18 mouse cellular contexts compared by ENCODE assay signal in the genomic region with DNA sequence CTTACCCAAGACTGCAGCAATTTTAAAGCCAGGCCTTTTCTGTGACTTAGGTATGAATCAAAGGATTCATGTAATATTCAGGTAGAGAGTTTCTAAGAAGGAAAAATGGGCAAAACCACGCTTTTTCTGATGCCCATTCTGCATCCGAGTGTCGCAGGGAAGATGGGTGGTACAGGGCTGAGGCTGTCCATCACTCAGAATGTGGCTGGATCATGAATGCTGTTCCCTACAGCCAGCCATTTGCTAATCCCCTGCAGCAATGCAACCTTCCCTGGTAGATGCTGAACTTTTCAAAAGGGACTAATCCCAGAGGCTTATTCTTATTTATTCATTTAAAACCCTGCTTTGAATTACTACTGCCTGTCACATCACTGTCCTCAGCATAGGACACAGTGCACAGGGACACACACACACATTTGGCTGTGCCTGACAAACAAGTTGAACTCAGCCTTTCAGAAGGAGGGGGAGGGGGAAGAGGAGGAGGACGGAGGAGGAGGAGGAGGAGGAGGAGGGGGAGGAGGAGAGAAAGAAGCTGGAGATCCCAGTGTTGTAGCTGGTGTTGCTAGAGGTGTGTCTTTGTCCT. TPM values are rescaled to one million over a fixed set of nuclear protein-coding genes. Genes with fewer than 3 reads are reported as not detected.
A peak's percentile ranks its signal among the peaks of the same experiment; 100 is the strongest.
DNase-seq lines count a peak whose midpoint lies in the region; ATAC-seq lines count a peak whose summit lies in the region.
"Had no signal": no experiment of that assay in that cellular context is flagged by ENCODE, and none has a peak within 500 bp of the region (broad histone marks: within the 10 kb centered on the region; RNA-seq: fewer than 3 reads in every experiment).

No protein-coding gene starts in this region.

- WGBS in forebrain, embryonic 11.5 days = 20% methylated on average over 4 of the region's 4 CpGs
- WGBS in forebrain, embryonic 13.5 days = 14% methylated on average over 4 of the region's 4 CpGs
- 78% methylated on average over 4 of the region's 4 CpGs for WGBS in liver, embryonic 11.5 days
- 70% methylated on average over 4 of the region's 4 CpGs for WGBS in liver, embryonic 12.5 days (ENCODE audit: insufficient replicate concordance)
- 19% methylated on average over 4 of the region's 4 CpGs for WGBS in midbrain, embryonic 12.5 days

- no peak overlapping the region for H3K9ac ChIP-seq in forebrain, embryonic 11.5 days (ENCODE audit: low read length)
- H3K9ac ChIP-seq in forebrain, embryonic 13.5 days = no peak overlapping the region
- no peak overlapping the region for H3K9ac ChIP-seq in liver, embryonic 11.5 days (ENCODE audit: low read depth, low read length)
- no peak overlapping the region for H3K9ac ChIP-seq in liver, embryonic 12.5 days
- H3K9ac ChIP-seq in midbrain, embryonic 12.5 days (replicated peaks) = no peak overlapping the region
- H3K9ac ChIP-seq: embryonic facial prominence, embryonic 12.5 days; forebrain, embryonic 15.5 days; heart, embryonic 15.5 days; hindbrain, embryonic 13.5 days had no signal

- 0 out of 2 replicates have a peak, but pooled peaks cover 1% of the 10 kb centered on the region for H3K4me1 ChIP-seq in forebrain, embryonic 11.5 days (replicated peaks; ENCODE audit: control insufficient read depth, insufficient read depth, low read length)
- no peaks in the 10 kb centered on the region for H3K4me1 ChIP-seq in forebrain, embryonic 13.5 days
- no peaks in the 10 kb centered on the region for H3K4me1 ChIP-seq in liver, embryonic 11.5 days (replicated peaks; ENCODE audit: control insufficient read depth, insufficient read depth, low read length)
- H3K4me1 ChIP-seq in liver, embryonic 12.5 days = no peaks in the 10 kb centered on the region; the same call in 1 of the 2 replicates
- peaks cover 10% of the 10 kb centered on the region for H3K4me1 ChIP-seq in midbrain, embryonic 12.5 days
- H3K4me1 ChIP-seq: embryonic facial prominence, embryonic 12.5 days; forebrain, embryonic 15.5 days; hindbrain, embryonic 13.5 days had no signal

- ATAC-seq in forebrain, embryonic 11.5 days (replicated peaks; ENCODE audit: low FRiP score) = peak; percentile 66
- ATAC-seq in forebrain, embryonic 13.5 days = no peak
- no peak for ATAC-seq in liver, embryonic 11.5 days (replicated peaks; ENCODE audit: low FRiP score)
- ATAC-seq in liver, embryonic 12.5 days = no peak
- peak; percentile 91 for ATAC-seq in midbrain, embryonic 12.5 days (ENCODE audit: low FRiP score, low read depth)
- ATAC-seq: forebrain, embryonic 15.5 days; hindbrain, postnatal 0 days had no signal

- H3K36me3 ChIP-seq in forebrain, embryonic 11.5 days (ENCODE audit: control insufficient read depth, insufficient read depth, low read length) = no peaks in the 10 kb centered on the region
- H3K36me3 ChIP-seq in forebrain, embryonic 13.5 days (ENCODE audit: poor library complexity, severe bottlenecking) = no peaks in the 10 kb centered on the region
- no peaks in the 10 kb centered on the region for H3K36me3 ChIP-seq in liver, embryonic 11.5 days (ENCODE audit: control insufficient read depth, insufficient read depth, low read length)
- no peaks in the 10 kb centered on the region for H3K36me3 ChIP-seq in liver, embryonic 12.5 days
- H3K36me3 ChIP-seq in midbrain, embryonic 12.5 days = no peaks in the 10 kb centered on the region
- H3K36me3 ChIP-seq: embryonic facial prominence, embryonic 12.5 days; forebrain, embryonic 15.5 days; heart, embryonic 15.5 days; hindbrain, embryonic 13.5 days had no signal

- no peak for DNase-seq in forebrain, embryonic 11.5 days (ENCODE audit: low spot score)
- peak; percentile 14 for DNase-seq in liver, embryonic 11.5 days (ENCODE audit: low spot score)
- no peak for DNase-seq in thymus, postnatal 10 days (ENCODE audit: low spot score in 2 of 2)
- no peak for DNase-seq in urinary bladder, adult 2 months (ENCODE audit: low spot score)
- DNase-seq: adrenal gland, postnatal 10 days; cerebellum, adult 11-12 months; cerebellum, adult 9-10 months; cerebellum, postnatal 25 days; gastrocnemius, postnatal 14 days; heart, postnatal 14 days had no signal

- no peaks in the 10 kb centered on the region for H3K27me3 ChIP-seq in forebrain, embryonic 11.5 days (ENCODE audit: control insufficient read depth, insufficient read depth, low read length)
- no peaks in the 10 kb centered on the region for H3K27me3 ChIP-seq in forebrain, embryonic 13.5 days
- no peaks in the 10 kb centered on the region for H3K27me3 ChIP-seq in liver, embryonic 11.5 days (replicated peaks; ENCODE audit: control insufficient read depth, insufficient read depth, low read length)
- no peaks in the 10 kb centered on the region for H3K27me3 ChIP-seq in liver, embryonic 12.5 days (replicated peaks)
- H3K27me3 ChIP-seq in midbrain, embryonic 12.5 days = peaks cover 19% of the 10 kb centered on the region
- H3K27me3 ChIP-seq: embryonic facial prominence, embryonic 12.5 days; forebrain, embryonic 15.5 days; heart, embryonic 15.5 days; hindbrain, embryonic 13.5 days had no signal

- H3K27ac ChIP-seq in forebrain, embryonic 11.5 days (ENCODE audit: low read depth, low read length) = no peak overlapping the region
- H3K27ac ChIP-seq in forebrain, embryonic 13.5 days = no peak overlapping the region
- no peak overlapping the region for H3K27ac ChIP-seq in liver, embryonic 11.5 days (ENCODE audit: low read depth, low read length)
- H3K27ac ChIP-seq in liver, embryonic 12.5 days = no peak overlapping the region
- peak overlapping the region; percentile 32; the same call in 1 of the 2 replicates for H3K27ac ChIP-seq in midbrain, embryonic 12.5 days (replicated peaks)
- H3K27ac ChIP-seq: embryonic facial prominence, embryonic 12.5 days; forebrain, embryonic 15.5 days; heart, embryonic 15.5 days; hindbrain, embryonic 13.5 days; hindbrain, postnatal 0 days had no signal

- no peak overlapping the region for H3K4me3 ChIP-seq in forebrain, embryonic 11.5 days (ENCODE audit: low read depth, low read length)
- no peak overlapping the region for H3K4me3 ChIP-seq in forebrain, embryonic 13.5 days
- no peak overlapping the region for H3K4me3 ChIP-seq in liver, embryonic 11.5 days (ENCODE audit: low read depth, low read length)
- no peak overlapping the region for H3K4me3 ChIP-seq in liver, embryonic 12.5 days
- no peak overlapping the region for H3K4me3 ChIP-seq in midbrain, embryonic 12.5 days
- H3K4me3 ChIP-seq: embryonic facial prominence, embryonic 12.5 days; forebrain, embryonic 15.5 days; heart, embryonic 15.5 days; hindbrain, embryonic 13.5 days had no signal

- H3K9me3 ChIP-seq in forebrain, embryonic 11.5 days (ENCODE audit: control insufficient read depth, low read length) = no peaks in the 10 kb centered on the region
- H3K9me3 ChIP-seq in forebrain, embryonic 13.5 days (replicated peaks) = no peaks in the 10 kb centered on the region
- H3K9me3 ChIP-seq in liver, embryonic 11.5 days (ENCODE audit: control insufficient read depth, low read length) = no peaks in the 10 kb centered on the region
- H3K9me3 ChIP-seq in liver, embryonic 12.5 days (replicated peaks) = no peaks in the 10 kb centered on the region
- no peaks in the 10 kb centered on the region for H3K9me3 ChIP-seq in midbrain, embryonic 12.5 days
- H3K9me3 ChIP-seq: embryonic facial prominence, embryonic 12.5 days; forebrain, embryonic 15.5 days; heart, embryonic 15.5 days; hindbrain, embryonic 13.5 days had no signal

- H3K4me2 ChIP-seq in forebrain, embryonic 11.5 days (ENCODE audit: low read depth, low read length, severe bottlenecking) = no peak overlapping the region
- no peak overlapping the region for H3K4me2 ChIP-seq in forebrain, embryonic 13.5 days
- no peak overlapping the region for H3K4me2 ChIP-seq in liver, embryonic 11.5 days
- no peak overlapping the region for H3K4me2 ChIP-seq in liver, embryonic 12.5 days
- H3K4me2 ChIP-seq in midbrain, embryonic 12.5 days (replicated peaks) = no peak overlapping the region
- H3K4me2 ChIP-seq: embryonic facial prominence, embryonic 12.5 days; forebrain, embryonic 15.5 days; heart, embryonic 15.5 days; hindbrain, embryonic 13.5 days had no signal

RNA-seq across cellular contexts. Expression of gene Fam122a, which starts 7.5 kb away (rescaled TPM):
- 47.4 and 58.6 TPM in 2 replicates for polyA plus RNA-seq in forebrain, embryonic 11.5 days (2014; fragmentation: Nextera tagmentation; extraction: Ambion mirVana)
- polyA plus RNA-seq in forebrain, embryonic 13.5 days (2015; fragmentation: Nextera tagmentation; extraction: Ambion mirVana) = 49.0 and 50.8 TPM in 2 replicates
- polyA plus RNA-seq in liver, embryonic 11.5 days (2014; fragmentation: Nextera tagmentation; extraction: Ambion mirVana) = 40.1 and 40.3 TPM in 2 replicates
- polyA plus RNA-seq in liver, embryonic 12.5 days (2016; fragmentation: Nextera tagmentation; extraction: Ambion mirVana) = 45.1 and 47.6 TPM in 2 replicates
- polyA plus RNA-seq in midbrain, embryonic 12.5 days (2016; fragmentation: Nextera tagmentation; extraction: Ambion mirVana) = 62.7 and 65.3 TPM in 2 replicates
- polyA plus RNA-seq in urinary bladder, adult 2 months (2012; rRNA removed) = 22.2 and 24.0 TPM in 2 replicates

Comparison
In these comparisons a context has a peak if more than half of its experiments do, and no peak if none do; other contexts are left out.
1. ATAC-seq: peak in forebrain, embryonic 11.5 days (single experiment) and midbrain, embryonic 12.5 days (single experiment); none in forebrain, embryonic 13.5 days (single experiment), liver, embryonic 11.5 days (single experiment) and liver, embryonic 12.5 days (single experiment).